Mouse (Mus musculus): ENCODE measurements around the gene Des. TPM values are rescaled to one million over a fixed set of nuclear protein-coding genes. Genes with fewer than 3 reads are reported as not detected.

The Des gene
- polyA plus RNA-seq, 1 experiment = 0.11 TPM

- 0 out of 2 replicates have a peak, but pooled peaks cover 5% of the 10 kb centered on the region for H3K9me3 ChIP-seq
- H3K36me3 ChIP-seq (replicated peaks; ENCODE audit: low read length) = no peaks in the 10 kb centered on the region
- H3K27me3 ChIP-seq (replicated peaks) = peaks cover 82% of the 10 kb centered on the region
- TF ChIP-seq GATA1 (IDR thresholded peaks at IDR 0.05; ENCODE audit: borderline replicate concordance, low read length) (no peak), FLI1 (IDR thresholded peaks at IDR 0.05; ENCODE audit: low read length) (no peak)
- H3K4me3 ChIP-seq (replicated peaks) = no peak overlapping the region
- peaks cover 14% of the 10 kb centered on the region for H3K4me1 ChIP-seq
Measured at GRCm38 (mm10) chr1:75393139-75393538, 33.0 kb downstream of the Des start.

GRCm38 (mm10) chr1:75393846-75394245 lies 33.7 kb downstream of the Des start:
- H3K36me3 ChIP-seq (replicated peaks; ENCODE audit: low read length) = no peaks in the 10 kb centered on the region

GRCm38 (mm10) chr1:75398761-75399402 lies 38.8 kb downstream of the Des start:
- no peak overlapping the region for H3K4me3 ChIP-seq (replicated peaks)
- peaks cover 12% of the 10 kb centered on the region for H3K4me1 ChIP-seq
- TF ChIP-seq GATA1 (IDR thresholded peaks at IDR 0.05; ENCODE audit: borderline replicate concordance, low read length) (no peak), FLI1 (IDR thresholded peaks at IDR 0.05; ENCODE audit: low read length) (no peak)
- H3K36me3 ChIP-seq (replicated peaks; ENCODE audit: low read length) = no peaks in the 10 kb centered on the region
- H3K27me3 ChIP-seq (replicated peaks) = peaks cover 82% of the 10 kb centered on the region
- H3K9me3 ChIP-seq = no peaks in the 10 kb centered on the region

More at GRCm38 (mm10) chr1:75393846-75394245, 33.7 kb downstream of the Des start:
- Histone ChIP-seq H3K27me3 (replicated peaks) (peaks cover 82% of the 10 kb centered on the region), H3K4me3 (replicated peaks) (no peak overlapping the region), H3K9me3 (0 out of 2 replicates have a peak, but pooled peaks cover 5% of the 10 kb centered on the region), H3K4me1 (peaks cover 14% of the 10 kb centered on the region)
- TF ChIP-seq FLI1 (IDR thresholded peaks at IDR 0.05; ENCODE audit: low read length) (no peak), GATA1 (IDR thresholded peaks at IDR 0.05; ENCODE audit: borderline replicate concordance, low read length) (no peak)

GRCm38 (mm10) chr1:75399755-75400492 lies 39.8 kb downstream of the Des start:
- peaks cover 81% of the 10 kb centered on the region for H3K27me3 ChIP-seq (replicated peaks)
- no peak for TF ChIP-seq FLI1 (IDR thresholded peaks at IDR 0.05; ENCODE audit: low read length)
- TF ChIP-seq GATA1 (IDR thresholded peaks at IDR 0.05; ENCODE audit: borderline replicate concordance, low read length) = no peak
- peak overlapping the region; percentile 64 for H3K4me3 ChIP-seq (replicated peaks)

GRCm38 (mm10) chr1:75400493-75401115 lies 40.5 kb downstream of the Des start:
- H3K9me3 ChIP-seq = no peaks in the 10 kb centered on the region
- peaks cover 12% of the 10 kb centered on the region for H3K4me1 ChIP-seq
- TF ChIP-seq FLI1 (IDR thresholded peaks at IDR 0.05; ENCODE audit: low read length) = no peak
- TF ChIP-seq GATA1 (IDR thresholded peaks at IDR 0.05; ENCODE audit: borderline replicate concordance, low read length) = no peak
- H3K4me3 ChIP-seq (replicated peaks) = peak overlapping the region; percentile 64
- H3K27me3 ChIP-seq (replicated peaks) = peaks cover 82% of the 10 kb centered on the region
- no peaks in the 10 kb centered on the region for H3K36me3 ChIP-seq (replicated peaks; ENCODE audit: low read length)

More at GRCm38 (mm10) chr1:75399755-75400492, 39.8 kb downstream of the Des start:
- Histone ChIP-seq H3K9me3 (no peaks in the 10 kb centered on the region), H3K36me3 (replicated peaks; ENCODE audit: low read length) (no peaks in the 10 kb centered on the region), H3K4me1 (peaks cover 12% of the 10 kb centered on the region)

GRCm38 (mm10) chr1:75405547-75405946 lies 45.4 kb downstream of the Des start:
- Histone ChIP-seq H3K4me1 (no peaks in the 10 kb centered on the region; the same call in 1 of the 2 replicates), H3K27me3 (replicated peaks) (peaks cover 87% of the 10 kb centered on the region), H3K9me3 (no peaks in the 10 kb centered on the region), H3K36me3 (replicated peaks; ENCODE audit: low read length) (no peaks in the 10 kb centered on the region), H3K4me3 (replicated peaks) (no peak overlapping the region)
- no peak for TF ChIP-seq FLI1 (IDR thresholded peaks at IDR 0.05; ENCODE audit: low read length)
- no peak for TF ChIP-seq GATA1 (IDR thresholded peaks at IDR 0.05; ENCODE audit: borderline replicate concordance, low read length)

- Histone ChIP-seq H3K27me3 (replicated peaks) (peaks cover 87% of the 10 kb centered on the region), H3K9me3 (no peaks in the 10 kb centered on the region), H3K4me3 (replicated peaks) (no peak overlapping the region), H3K4me1 (no peaks in the 10 kb centered on the region), H3K36me3 (replicated peaks; ENCODE audit: low read length) (no peaks in the 10 kb centered on the region)
- TF ChIP-seq FLI1 (IDR thresholded peaks at IDR 0.05; ENCODE audit: low read length) (no peak), GATA1 (IDR thresholded peaks at IDR 0.05; ENCODE audit: borderline replicate concordance, low read length) (no peak)
Measured at GRCm38 (mm10) chr1:75406173-75406572, 46.0 kb downstream of the Des start.

- Histone ChIP-seq H3K27me3 (replicated peaks) (peaks cover 86% of the 10 kb centered on the region), H3K36me3 (replicated peaks; ENCODE audit: low read length) (no peaks in the 10 kb centered on the region), H3K4me3 (replicated peaks) (no peak overlapping the region), H3K4me1 (no peaks in the 10 kb centered on the region), H3K9me3 (no peaks in the 10 kb centered on the region)
- TF ChIP-seq FLI1 (IDR thresholded peaks at IDR 0.05; ENCODE audit: low read length) = no peak
- no peak for TF ChIP-seq GATA1 (IDR thresholded peaks at IDR 0.05; ENCODE audit: borderline replicate concordance, low read length)
Measured at GRCm38 (mm10) chr1:75407056-75407455, 46.9 kb downstream of the Des start.

- Histone ChIP-seq H3K36me3 (replicated peaks; ENCODE audit: low read length) (no peaks in the 10 kb centered on the region), H3K4me1 (no peaks in the 10 kb centered on the region), H3K4me3 (replicated peaks) (no peak overlapping the region), H3K9me3 (no peaks in the 10 kb centered on the region), H3K27me3 (replicated peaks) (peaks cover 83% of the 10 kb centered on the region)
- TF ChIP-seq FLI1 (IDR thresholded peaks at IDR 0.05; ENCODE audit: low read length) (no peak), GATA1 (IDR thresholded peaks at IDR 0.05; ENCODE audit: borderline replicate concordance, low read length) (no peak)
Measured at GRCm38 (mm10) chr1:75408210-75408609, 48.1 kb downstream of the Des start.

Data from megakaryocyte, embryonic 14.5 days (primary cell).